Mouse (Mus musculus) forebrain, embryonic 14.5 days (tissue): ENCODE data around the gene Kcnab2. TPM values are rescaled to one million over a fixed set of nuclear protein-coding genes. Genes with fewer than 3 reads are reported as not detected.

ENCODE experiments used
- ATAC-seq: fragments of 200-750 bp; cut with Nextera tagmentation; 2 replicates; pipeline ENCODE4 v1.8.0; 2017; ENCODE audit warnings: mild to moderate bottlenecking, moderate library complexity
- DNase-seq: peaks from one replicate; pipeline ENCODE4 v3.0.0-alpha.2; 2015; ENCODE audit warnings: low spot score
- H3K27ac ChIP-seq: fragments of 300-500 bp; sonication (generic); 2 replicates; pipeline ENCODE4 v1.5.1; 2014; ENCODE audit warnings: low read depth, mild to moderate bottlenecking, control low read depth, low read length, moderate library complexity
- H3K27me3 ChIP-seq: fragments of 300-500 bp; sonication (generic); replicated peaks from 2 replicates; pipeline ENCODE4 v1.6.1; 2014; ENCODE audit warnings: low read length, control low read depth, mixed read lengths; ENCODE audit not compliant: control insufficient read depth, insufficient read depth
- H3K36me3 ChIP-seq: fragments of 300-500 bp; sonication (generic); 2 replicates; pipeline ENCODE4 v1.6.1; 2014; ENCODE audit warnings: low read length, control low read depth; ENCODE audit not compliant: control insufficient read depth, insufficient read depth
- H3K4me1 ChIP-seq: fragments of 300-500 bp; sonication (generic); 2 replicates; pipeline ENCODE4 v1.6.1; 2014; ENCODE audit warnings: antibody characterized with exemption, low read length, control low read depth; ENCODE audit not compliant: control insufficient read depth, insufficient read depth
- H3K4me2 ChIP-seq: fragments of 300-500 bp; sonication (generic); 2 replicates; pipeline ENCODE4 v1.6.1; 2014; ENCODE audit warnings: mild to moderate bottlenecking, control low read depth, low read length
- H3K4me3 ChIP-seq: fragments of 300-500 bp; sonication (generic); 2 replicates; pipeline ENCODE4 v1.5.1; 2014; ENCODE audit warnings: low read depth, low read length, control low read depth
- H3K9ac ChIP-seq: fragments of 300-500 bp; sonication (generic); 2 replicates; pipeline ENCODE4 v1.6.1; 2014; ENCODE audit warnings: mild to moderate bottlenecking, low read length, control low read depth, moderate library complexity
- H3K9me3 ChIP-seq: fragments of 300-500 bp; sonication (generic); replicated peaks from 2 replicates; pipeline ENCODE4 v1.6.1; 2016; ENCODE audit warnings: low read length, control low read depth, mixed read lengths; ENCODE audit not compliant: control insufficient read depth
- WGBS: fragments of 180-500 bp; shearing (Covaris S2); extraction: QIAGEN DNeasy Blood & Tissue Kit; methylation state at CpG from one replicate; pipeline ENCODE4 v1.1.7; 2014; 5-methylcytosine and 5-hydroxymethylcytosine counted together
- polyA plus RNA-seq: library from polyadenylated mRNA; unstranded; fragments of >200 nt; fragmentation: Nextera tagmentation; extraction: Ambion mirVana; gene quantifications from 2 replicates; pipeline ENCODE4 v1.2.1, GENCODE M21; 2014

Gene Kcnab2
- polyA plus RNA-seq, 1 experiment from 2014 or later, result 11.2 TPM

GRCm38 (mm10) chr4:152392192-152392591 lies 85.5 kb downstream of the Kcnab2 start:
- no peaks in the 10 kb centered on the region for H3K27me3 ChIP-seq
- no peak overlapping the region for H3K27ac ChIP-seq
- no peak overlapping the region for H3K9ac ChIP-seq
- no peaks in the 10 kb centered on the region for H3K4me1 ChIP-seq
- no peak overlapping the region for H3K4me2 ChIP-seq
- DNase-seq, result peak; percentile 13
- WGBS, result 65% methylated on average over 5 of the region's 5 CpGs
- no peak for ATAC-seq
- H3K4me3 ChIP-seq, result no peak overlapping the region
- no peaks in the 10 kb centered on the region for H3K9me3 ChIP-seq
- no peaks in the 10 kb centered on the region for H3K36me3 ChIP-seq

- no peak for ATAC-seq
- no peaks in the 10 kb centered on the region for H3K4me1 ChIP-seq
- no peak overlapping the region for H3K9ac ChIP-seq
- 66% methylated on average over 16 of the region's 16 CpGs for WGBS
- H3K9me3 ChIP-seq, result no peaks in the 10 kb centered on the region
- no peak overlapping the region for H3K27ac ChIP-seq
- no peak overlapping the region for H3K4me3 ChIP-seq
- DNase-seq, result no peak
- no peaks in the 10 kb centered on the region for H3K27me3 ChIP-seq
- no peak overlapping the region for H3K4me2 ChIP-seq
- no peaks in the 10 kb centered on the region for H3K36me3 ChIP-seq
Measured at GRCm38 (mm10) chr4:152385644-152386043, 92.0 kb downstream of the Kcnab2 start.

- DNase-seq (no peak), ATAC-seq (no peak)
- no peak overlapping the region for H3K9ac ChIP-seq
- no peaks in the 10 kb centered on the region for H3K36me3 ChIP-seq
- H3K9me3 ChIP-seq, result no peaks in the 10 kb centered on the region
- H3K4me1 ChIP-seq, result no peaks in the 10 kb centered on the region
- H3K27ac ChIP-seq, result no peak overlapping the region
- 82% methylated on average over 17 of the region's 17 CpGs for WGBS
- no peak overlapping the region for H3K4me3 ChIP-seq
- H3K4me2 ChIP-seq, result no peak overlapping the region
- no peaks in the 10 kb centered on the region for H3K27me3 ChIP-seq
Measured at GRCm38 (mm10) chr4:152382528-152383252, 95.0 kb downstream of the Kcnab2 start.

- Histone ChIP-seq H3K27me3 (no peaks in the 10 kb centered on the region; the same call in 1 of the 2 replicates), H3K4me1 (peaks cover 19% of the 10 kb centered on the region), H3K4me3 (no peak overlapping the region), H3K9me3 (no peaks in the 10 kb centered on the region), H3K9ac (no peak overlapping the region), H3K4me2 (no peak overlapping the region), H3K36me3 (peaks cover 11% of the 10 kb centered on the region; the same call in 1 of the 2 replicates), H3K27ac (peak overlapping the region; percentile 57)
- DNase-seq (peak; percentile 77), ATAC-seq (peak; percentile 27; the same call in 1 of the 2 replicates)
- WGBS, result 24% methylated on average over 7 of the region's 7 CpGs
Measured at GRCm38 (mm10) chr4:152365228-152365627, 112.4 kb downstream of the Kcnab2 start.

- H3K4me3 ChIP-seq, result no peak overlapping the region
- peaks cover 11% of the 10 kb centered on the region; the same call in 1 of the 2 replicates for H3K36me3 ChIP-seq
- no peaks in the 10 kb centered on the region for H3K9me3 ChIP-seq
- WGBS, result 86% methylated on average over 9 of the region's 9 CpGs
- no peaks in the 10 kb centered on the region; the same call in 1 of the 2 replicates for H3K27me3 ChIP-seq
- H3K27ac ChIP-seq, result no peak overlapping the region
- ATAC-seq, result no peak
- DNase-seq, result no peak
- no peak overlapping the region for H3K4me2 ChIP-seq
- no peak overlapping the region for H3K9ac ChIP-seq
- H3K4me1 ChIP-seq, result peaks cover 19% of the 10 kb centered on the region
Measured at GRCm38 (mm10) chr4:152362180-152362579, 115.5 kb downstream of the Kcnab2 start.

GRCm38 (mm10) chr4:152360855-152361254 lies 116.8 kb downstream of the Kcnab2 start:
- H3K9me3 ChIP-seq, result no peaks in the 10 kb centered on the region
- H3K27ac ChIP-seq, result no peak overlapping the region
- peak; percentile 59 for DNase-seq
- H3K9ac ChIP-seq, result no peak overlapping the region
- 0 out of 2 replicates have a peak, but pooled peaks cover 3% of the 10 kb centered on the region for H3K36me3 ChIP-seq
- H3K4me1 ChIP-seq, result peaks cover 19% of the 10 kb centered on the region
- peak overlapping the region; percentile 34 for H3K4me2 ChIP-seq
- peak; percentile 55; the same call in 1 of the 2 replicates for ATAC-seq
- no peaks in the 10 kb centered on the region; the same call in 1 of the 2 replicates for H3K27me3 ChIP-seq
- WGBS, result under 1% methylated on average over 23 of the region's 24 CpGs
- H3K4me3 ChIP-seq, result no peak overlapping the region

GRCm38 (mm10) chr4:152359700-152360099 lies 118.0 kb downstream of the Kcnab2 start:
- H3K9ac ChIP-seq, result no peak overlapping the region
- 7% methylated on average over 11 of the region's 11 CpGs for WGBS
- no peak for ATAC-seq
- DNase-seq, result no peak
- 0 out of 2 replicates have a peak, but pooled peaks cover 3% of the 10 kb centered on the region for H3K36me3 ChIP-seq
- no peak overlapping the region for H3K4me3 ChIP-seq
- H3K27ac ChIP-seq, result no peak overlapping the region
- no peak overlapping the region for H3K4me2 ChIP-seq
- H3K4me1 ChIP-seq, result peaks cover 9% of the 10 kb centered on the region
- no peaks in the 10 kb centered on the region; the same call in 1 of the 2 replicates for H3K27me3 ChIP-seq
- no peaks in the 10 kb centered on the region for H3K9me3 ChIP-seq

- Histone ChIP-seq H3K27ac (no peak overlapping the region), H3K36me3 (no peaks in the 10 kb centered on the region), H3K27me3 (no peaks in the 10 kb centered on the region; the same call in 1 of the 2 replicates), H3K4me3 (no peak overlapping the region), H3K4me1 (peaks cover 16% of the 10 kb centered on the region), H3K4me2 (no peak overlapping the region), H3K9ac (no peak overlapping the region), H3K9me3 (no peaks in the 10 kb centered on the region)
- 86% methylated on average over 7 of the region's 7 CpGs for WGBS
- DNase-seq (no peak), ATAC-seq (no peak)
Measured at GRCm38 (mm10) chr4:152355672-152356071, 122.0 kb downstream of the Kcnab2 start.
